Mouse (Mus musculus): ENCODE measurements at regions not wholly inside any gene's neighbourhood (a gene's known extent, or its start where the extent isn't known, plus 50 kb on each side); places are given as distances from the start of the nearest gene placed in this dataset.

- no peak overlapping the region for H3K4me3 ChIP-seq (replicated peaks; ENCODE audit: low read depth, low read length)
- H3K9ac ChIP-seq (replicated peaks; ENCODE audit: low read length) = no peak overlapping the region
- no peaks in the 10 kb centered on the region for H3K4me1 ChIP-seq (ENCODE audit: control insufficient read depth, insufficient read depth, low read length)
- DNase-seq = peak; percentile 11
- whole genome bisulfite sequencing = 63% methylated on average over 1 of the region's 1 CpGs
- no peaks in the 10 kb centered on the region for H3K36me3 ChIP-seq (ENCODE audit: control insufficient read depth, insufficient read depth, low read length)
- H3K9me3 ChIP-seq (ENCODE audit: control insufficient read depth, low read length) = no peaks in the 10 kb centered on the region
- no peak overlapping the region for H3K4me2 ChIP-seq (ENCODE audit: low read length)
- H3K27me3 ChIP-seq (ENCODE audit: control insufficient read depth, insufficient read depth, low read length) = no peaks in the 10 kb centered on the region
- no peak for ATAC-seq (ENCODE audit: low FRiP score, low TSS enrichment)
- no peak overlapping the region for H3K27ac ChIP-seq (replicated peaks; ENCODE audit: low read depth, low read length)
Measured at GRCm38 (mm10) chr16:27507212-27507611, 118.5 kb downstream of the Ccdc50 start.

- DNase-seq = peak; percentile 87
Measured at GRCm38 (mm10) chr16:27523527-27524121, 135.0 kb downstream of the Ccdc50 start.

GRCm38 (mm10) chr16:27526669-27527068 lies 138.0 kb downstream of the Ccdc50 start:
- no peak overlapping the region for H3K9ac ChIP-seq (replicated peaks; ENCODE audit: low read length)
- H3K4me2 ChIP-seq (ENCODE audit: low read length) = no peak overlapping the region
- H3K27me3 ChIP-seq (ENCODE audit: control insufficient read depth, insufficient read depth, low read length) = no peaks in the 10 kb centered on the region
- ATAC-seq (ENCODE audit: low FRiP score, low TSS enrichment) (no peak), DNase-seq (no peak)
- no peaks in the 10 kb centered on the region for H3K9me3 ChIP-seq (ENCODE audit: control insufficient read depth, low read length)
- H3K36me3 ChIP-seq (ENCODE audit: control insufficient read depth, insufficient read depth, low read length) = no peaks in the 10 kb centered on the region
- H3K4me3 ChIP-seq (replicated peaks; ENCODE audit: low read depth, low read length) = no peak overlapping the region
- no peaks in the 10 kb centered on the region for H3K4me1 ChIP-seq (ENCODE audit: control insufficient read depth, insufficient read depth, low read length)
- no peak overlapping the region for H3K27ac ChIP-seq (replicated peaks; ENCODE audit: low read depth, low read length)
- WGBS = 58% methylated on average over 1 of the region's 1 CpGs

More at GRCm38 (mm10) chr16:27523527-27524121, 135.0 kb downstream of the Ccdc50 start:
- no peaks in the 10 kb centered on the region for H3K36me3 ChIP-seq (ENCODE audit: control insufficient read depth, insufficient read depth, low read length)
- 14% methylated on average over 8 of the region's 8 CpGs for WGBS
- peak; percentile 86 for ATAC-seq (ENCODE audit: low FRiP score, low TSS enrichment)
- no peaks in the 10 kb centered on the region for H3K9me3 ChIP-seq (ENCODE audit: control insufficient read depth, low read length)
- peak overlapping the region; percentile 74 for H3K27ac ChIP-seq (replicated peaks; ENCODE audit: low read depth, low read length)
- H3K4me3 ChIP-seq (replicated peaks; ENCODE audit: low read depth, low read length) = no peak overlapping the region
- H3K4me2 ChIP-seq (ENCODE audit: low read length) = peak overlapping the region; percentile 38
- no peaks in the 10 kb centered on the region for H3K4me1 ChIP-seq (ENCODE audit: control insufficient read depth, insufficient read depth, low read length)
- H3K9ac ChIP-seq (replicated peaks; ENCODE audit: low read length) = no peak overlapping the region; the same call in 1 of the 2 replicates
- no peaks in the 10 kb centered on the region for H3K27me3 ChIP-seq (ENCODE audit: control insufficient read depth, insufficient read depth, low read length)

GRCm38 (mm10) chr16:27530634-27531033 lies 142.0 kb downstream of the Ccdc50 start:
- Histone ChIP-seq H3K9me3 (ENCODE audit: control insufficient read depth, low read length) (no peaks in the 10 kb centered on the region), H3K9ac (replicated peaks; ENCODE audit: low read length) (no peak overlapping the region), H3K36me3 (ENCODE audit: control insufficient read depth, insufficient read depth, low read length) (no peaks in the 10 kb centered on the region), H3K4me3 (replicated peaks; ENCODE audit: low read depth, low read length) (no peak overlapping the region), H3K4me1 (ENCODE audit: control insufficient read depth, insufficient read depth, low read length) (no peaks in the 10 kb centered on the region), H3K27me3 (ENCODE audit: control insufficient read depth, insufficient read depth, low read length) (no peaks in the 10 kb centered on the region), H3K27ac (replicated peaks; ENCODE audit: low read depth, low read length) (no peak overlapping the region), H3K4me2 (ENCODE audit: low read length) (no peak overlapping the region)
- ATAC-seq (ENCODE audit: low FRiP score, low TSS enrichment) = no peak
- no peak for DNase-seq
- 95% methylated on average over 4 of the region's 4 CpGs for WGBS

Measured in midbrain, embryonic 14.5 days (tissue).